Mouse (Mus musculus) kidney, embryonic 14.5 days (tissue): Measurements from ENCODE around the gene Gpld1. TPM values are rescaled to one million over a fixed set of nuclear protein-coding genes. Genes with fewer than 3 reads are reported as not detected.

Source experiments
- ATAC-seq: fragments of 200-750 bp; cut with Nextera tagmentation; 2 replicates; pipeline ENCODE4 v1.8.0; 2017; ENCODE audit warnings: moderate number of reproducible peaks, mild to moderate bottlenecking, moderate TSS enrichment, moderate library complexity; ENCODE audit not compliant: low FRiP score, low TSS enrichment
- H3K27ac ChIP-seq: fragments of 300-500 bp; sonication (generic); 2 replicates; pipeline ENCODE4 v1.5.1; 2014; ENCODE audit warnings: low read depth, mild to moderate bottlenecking, low read length, moderate library complexity, mixed read lengths
- H3K27me3 ChIP-seq: fragments of 300-500 bp; sonication (generic); 2 replicates; pipeline ENCODE4 v1.6.1; 2014; ENCODE audit warnings: mild to moderate bottlenecking, low read length; ENCODE audit not compliant: control insufficient read depth, insufficient read depth
- H3K36me3 ChIP-seq: fragments of 300-500 bp; sonication (generic); 2 replicates; pipeline ENCODE4 v1.6.1; 2014; ENCODE audit warnings: low read length, mixed read lengths; ENCODE audit not compliant: control insufficient read depth, insufficient read depth
- H3K4me1 ChIP-seq: fragments of 300-500 bp; sonication (generic); 2 replicates; pipeline ENCODE4 v1.6.1; 2014; ENCODE audit warnings: low read length, mixed read lengths; ENCODE audit not compliant: control insufficient read depth, insufficient read depth
- H3K4me2 ChIP-seq: fragments of 300-500 bp; sonication (generic); replicated peaks from 2 replicates; pipeline ENCODE4 v1.6.1; 2014; ENCODE audit warnings: low read depth, mild to moderate bottlenecking, low read length
- H3K4me3 ChIP-seq: fragments of 300-500 bp; sonication (generic); 2 replicates; pipeline ENCODE4 v1.5.1; 2014; ENCODE audit warnings: mild to moderate bottlenecking, low read length
- H3K9ac ChIP-seq: fragments of 300-500 bp; sonication (generic); 2 replicates; pipeline ENCODE4 v1.6.1; 2014; ENCODE audit warnings: low read depth, mild to moderate bottlenecking, low read length, moderate library complexity
- H3K9me3 ChIP-seq: fragments of 300-500 bp; sonication (generic); 2 replicates; pipeline ENCODE4 v1.6.1; 2016; ENCODE audit warnings: low read length; ENCODE audit not compliant: control insufficient read depth
- WGBS: fragments of 180-500 bp; shearing (Covaris S2); extraction: QIAGEN DNeasy Blood & Tissue Kit; methylation state at CpG from one replicate; pipeline ENCODE4 v1.1.7; 2014; 5-methylcytosine and 5-hydroxymethylcytosine counted together
- polyA plus RNA-seq: library from polyadenylated mRNA; unstranded; fragments of >200 nt; fragmentation: Nextera tagmentation; extraction: Ambion mirVana; gene quantifications from 2 replicates; pipeline ENCODE4 v1.2.1, GENCODE M21; 2014

The Gpld1 gene
- polyA plus RNA-seq, 1 experiment from 2014 or later: 0.74 TPM

GRCm38 (mm10) chr13:24985435-24985834 lies 42.5 kb downstream of the Gpld1 start:
- no peak overlapping the region for H3K4me2 ChIP-seq
- no peaks in the 10 kb centered on the region for H3K27me3 ChIP-seq
- 81% methylated on average over 2 of the region's 2 CpGs for WGBS
- peaks cover 13% of the 10 kb centered on the region for H3K36me3 ChIP-seq
- ATAC-seq: no peak
- no peaks in the 10 kb centered on the region for H3K4me1 ChIP-seq
- no peak overlapping the region for H3K27ac ChIP-seq
- no peak overlapping the region for H3K4me3 ChIP-seq
- H3K9me3 ChIP-seq: no peaks in the 10 kb centered on the region
- H3K9ac ChIP-seq: no peak overlapping the region

- no peak overlapping the region for H3K4me3 ChIP-seq
- no peaks in the 10 kb centered on the region for H3K27me3 ChIP-seq
- H3K27ac ChIP-seq: no peak overlapping the region
- no peak overlapping the region for H3K4me2 ChIP-seq
- no peak overlapping the region for H3K9ac ChIP-seq
- 40% methylated on average over 7 of the region's 7 CpGs for WGBS
- ATAC-seq: peak; percentile 73; the same call in 1 of the 2 replicates
- H3K9me3 ChIP-seq: no peaks in the 10 kb centered on the region
- H3K4me1 ChIP-seq: no peaks in the 10 kb centered on the region
- peaks cover 32% of the 10 kb centered on the region for H3K36me3 ChIP-seq
Observed at GRCm38 (mm10) chr13:24988391-24988790, 45.4 kb downstream of the Gpld1 start.

- H3K9me3 ChIP-seq: no peaks in the 10 kb centered on the region
- H3K4me3 ChIP-seq: no peak overlapping the region
- H3K9ac ChIP-seq: no peak overlapping the region
- H3K36me3 ChIP-seq: peaks cover 38% of the 10 kb centered on the region
- no peaks in the 10 kb centered on the region for H3K27me3 ChIP-seq
- H3K4me1 ChIP-seq: no peaks in the 10 kb centered on the region
- H3K4me2 ChIP-seq: no peak overlapping the region
- no peak for ATAC-seq
- 87% methylated on average over 6 of the region's 6 CpGs for WGBS
- H3K27ac ChIP-seq: no peak overlapping the region
Observed at GRCm38 (mm10) chr13:24989006-24989405, 46.1 kb downstream of the Gpld1 start.

GRCm38 (mm10) chr13:24993160-24993559 lies 50.2 kb downstream of the Gpld1 start:
- no peaks in the 10 kb centered on the region for H3K9me3 ChIP-seq
- H3K4me3 ChIP-seq: no peak overlapping the region
- 53% methylated on average over 2 of the region's 2 CpGs for WGBS
- ATAC-seq: no peak
- H3K4me2 ChIP-seq: no peak overlapping the region
- H3K9ac ChIP-seq: no peak overlapping the region
- no peaks in the 10 kb centered on the region for H3K27me3 ChIP-seq
- peaks cover 78% of the 10 kb centered on the region for H3K36me3 ChIP-seq
- no peaks in the 10 kb centered on the region for H3K4me1 ChIP-seq
- H3K27ac ChIP-seq: no peak overlapping the region

DNA sequence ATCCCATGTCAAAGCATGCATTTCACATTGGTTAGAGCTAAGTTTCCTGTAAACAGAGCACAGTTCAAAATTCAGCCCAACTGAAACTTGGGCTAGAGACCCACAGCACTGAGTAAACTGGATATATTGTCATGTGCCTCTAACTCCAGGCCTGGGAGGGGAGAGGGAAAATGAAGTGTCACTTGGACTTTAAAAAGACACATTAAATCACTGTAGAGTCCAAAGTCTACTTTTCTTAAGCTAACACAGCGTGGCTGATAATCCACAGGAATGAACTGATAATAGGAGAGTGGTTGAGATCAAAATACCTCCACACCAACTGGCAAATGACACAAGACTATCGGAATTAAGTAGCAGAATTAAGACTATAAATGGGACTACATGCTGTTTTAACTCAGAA lies 56.6 kb downstream of the Gpld1 start:
- ATAC-seq: no peak
- no peak overlapping the region for H3K9ac ChIP-seq
- H3K9me3 ChIP-seq: no peaks in the 10 kb centered on the region
- no peak overlapping the region for H3K27ac ChIP-seq
- no peaks in the 10 kb centered on the region for H3K4me1 ChIP-seq
- H3K36me3 ChIP-seq: peaks cover 83% of the 10 kb centered on the region
- no peak overlapping the region for H3K4me2 ChIP-seq
- H3K4me3 ChIP-seq: no peak overlapping the region
- 87% methylated on average over 2 of the region's 2 CpGs for WGBS
- no peaks in the 10 kb centered on the region for H3K27me3 ChIP-seq

DNA sequence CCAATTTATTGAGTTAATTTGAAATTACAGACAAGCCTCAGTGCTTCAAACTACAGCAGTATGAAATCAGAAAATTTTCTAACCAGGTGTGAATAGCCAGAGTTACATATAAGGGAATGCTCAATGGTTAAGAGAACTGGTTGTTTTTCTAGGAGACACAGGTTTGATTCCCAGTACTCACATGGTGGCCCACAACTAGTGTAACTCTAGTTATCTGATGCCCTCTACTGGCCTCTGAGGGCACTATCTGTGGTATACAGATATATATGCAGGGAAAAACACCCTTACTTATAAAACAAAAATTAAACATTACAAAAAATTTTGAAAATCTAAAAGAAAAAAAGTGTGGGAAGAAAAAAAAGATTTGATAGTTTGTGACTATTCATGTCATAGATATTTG lies 60.0 kb downstream of the Gpld1 start:
- Histone ChIP-seq H3K27ac (no peak overlapping the region), H3K9me3 (peaks cover 5% of the 10 kb centered on the region; the same call in 1 of the 2 replicates), H3K27me3 (no peaks in the 10 kb centered on the region), H3K4me1 (no peaks in the 10 kb centered on the region), H3K4me2 (no peak overlapping the region), H3K36me3 (peaks cover 56% of the 10 kb centered on the region), H3K9ac (no peak overlapping the region), H3K4me3 (no peak overlapping the region)
- no peak for ATAC-seq

GRCm38 (mm10) chr13:25007115-25007514 lies 64.2 kb downstream of the Gpld1 start:
- no peak overlapping the region for H3K4me2 ChIP-seq
- H3K4me1 ChIP-seq: no peaks in the 10 kb centered on the region
- H3K27me3 ChIP-seq: no peaks in the 10 kb centered on the region
- H3K27ac ChIP-seq: no peak overlapping the region
- peaks cover 5% of the 10 kb centered on the region; the same call in 1 of the 2 replicates for H3K9me3 ChIP-seq
- peaks cover 19% of the 10 kb centered on the region for H3K36me3 ChIP-seq
- no peak for ATAC-seq
- no peak overlapping the region for H3K4me3 ChIP-seq
- no peak overlapping the region for H3K9ac ChIP-seq
- 91% methylated on average over 6 of the region's 8 CpGs for WGBS

DNA sequence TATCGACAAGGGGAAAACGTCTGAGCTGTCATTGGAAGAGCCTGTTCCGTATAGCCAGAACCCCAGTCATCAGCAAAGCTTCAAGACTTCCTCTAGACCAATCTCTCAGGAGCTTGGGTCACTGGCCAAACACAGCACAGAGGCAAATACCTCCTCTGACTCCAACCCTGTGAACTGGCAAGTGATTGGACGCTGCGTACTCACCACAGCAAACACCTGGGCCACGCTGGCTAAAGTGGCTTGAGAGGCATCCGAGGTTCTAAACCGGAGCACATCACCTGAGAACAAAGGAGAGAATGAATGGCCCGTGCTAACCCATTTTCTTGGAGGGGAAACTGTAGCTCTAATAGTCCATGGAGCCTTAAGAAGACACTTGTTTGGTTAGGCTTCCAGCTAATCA lies 75.4 kb downstream of the Gpld1 start:
- ATAC-seq: no peak
- no peak overlapping the region for H3K27ac ChIP-seq
- WGBS: 91% methylated on average over 9 of the region's 9 CpGs
- H3K36me3 ChIP-seq: peaks cover 9% of the 10 kb centered on the region; the same call in 1 of the 2 replicates
- H3K27me3 ChIP-seq: no peaks in the 10 kb centered on the region
- no peak overlapping the region; the same call in 1 of the 2 replicates for H3K4me3 ChIP-seq
- no peak overlapping the region for H3K9ac ChIP-seq
- peaks cover 6% of the 10 kb centered on the region; the same call in 1 of the 2 replicates for H3K4me1 ChIP-seq
- H3K9me3 ChIP-seq: no peaks in the 10 kb centered on the region
- H3K4me2 ChIP-seq: peak overlapping the region; percentile 83; the same call in 1 of the 2 replicates

DNA sequence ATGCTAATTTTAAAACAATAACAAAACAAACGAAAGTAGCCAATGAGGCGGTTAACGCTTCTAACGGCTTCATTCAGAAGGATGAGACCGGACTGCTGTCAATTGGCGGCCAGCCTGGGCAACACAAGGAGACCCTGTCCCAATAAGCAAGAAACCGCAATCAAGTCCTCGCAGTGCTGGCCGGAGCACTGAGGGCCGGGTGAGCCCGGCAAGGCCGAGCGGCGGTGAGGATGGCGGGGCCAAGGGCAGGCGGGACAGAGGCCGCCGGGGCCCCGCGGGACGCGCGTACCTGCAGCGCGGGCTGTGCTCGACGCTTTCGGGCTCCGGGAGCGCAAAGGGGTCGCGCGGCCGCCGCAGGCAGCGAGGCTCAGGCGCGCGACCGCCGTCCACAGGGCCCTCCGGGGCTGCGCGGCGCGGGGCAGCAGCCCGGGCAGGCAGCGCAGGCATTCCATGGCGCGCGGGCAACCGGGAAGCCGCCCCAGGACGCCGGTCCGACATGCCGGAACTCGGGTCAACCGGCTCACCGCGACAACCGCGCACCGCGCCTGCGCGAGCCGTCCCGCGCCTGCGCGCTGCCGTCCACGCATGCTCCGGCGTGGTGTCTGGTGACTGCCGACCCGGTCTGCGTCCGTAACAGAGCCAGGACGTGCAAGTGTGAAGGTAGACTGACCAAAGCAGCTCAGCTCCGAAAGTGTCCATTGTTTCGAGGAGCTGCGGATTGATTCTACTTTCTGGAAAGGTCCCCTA lies 77.0 kb downstream of the Gpld1 start, which contains the start of gene Mrs2:
Mrs2 (minus strand) TSS at position 587 of the 747 bp plus-strand sequence.
- Histone ChIP-seq H3K4me1 (peaks cover 6% of the 10 kb centered on the region; the same call in 1 of the 2 replicates), H3K9ac (peak within 1 kb of the TSS; percentile 91), H3K9me3 (no peaks in the 10 kb centered on the region), H3K27me3 (no peaks in the 10 kb centered on the region), H3K27ac (peak within 1 kb of the TSS; percentile 65), H3K36me3 (peaks cover 9% of the 10 kb centered on the region; the same call in 1 of the 2 replicates), H3K4me2 (peak within 1 kb of the TSS; percentile 83), H3K4me3 (peak within 1 kb of the TSS; percentile 91)
- under 1% methylated on average over 80 of the region's 84 CpGs for WGBS
- ATAC-seq: peak; percentile 93
